Mouse (Mus musculus) v-Abl transformed pro-B cells (cell line): ENCODE measurements at regions not wholly inside any gene's neighbourhood (a gene's known extent, or its start where the extent isn't known, plus 50 kb on each side); places are given as distances from the start of the nearest gene placed in this dataset.

Source experiments
- in situ Hi-C, 2 experiments: fragments of 400-800 bp; cut with MboI; formaldehyde crosslinking; loops; one replicate each; pipeline ENCODE4 v1.15.1; 2025; ENCODE audit not compliant: unreplicated experiment in 2 of 2

DNA sequence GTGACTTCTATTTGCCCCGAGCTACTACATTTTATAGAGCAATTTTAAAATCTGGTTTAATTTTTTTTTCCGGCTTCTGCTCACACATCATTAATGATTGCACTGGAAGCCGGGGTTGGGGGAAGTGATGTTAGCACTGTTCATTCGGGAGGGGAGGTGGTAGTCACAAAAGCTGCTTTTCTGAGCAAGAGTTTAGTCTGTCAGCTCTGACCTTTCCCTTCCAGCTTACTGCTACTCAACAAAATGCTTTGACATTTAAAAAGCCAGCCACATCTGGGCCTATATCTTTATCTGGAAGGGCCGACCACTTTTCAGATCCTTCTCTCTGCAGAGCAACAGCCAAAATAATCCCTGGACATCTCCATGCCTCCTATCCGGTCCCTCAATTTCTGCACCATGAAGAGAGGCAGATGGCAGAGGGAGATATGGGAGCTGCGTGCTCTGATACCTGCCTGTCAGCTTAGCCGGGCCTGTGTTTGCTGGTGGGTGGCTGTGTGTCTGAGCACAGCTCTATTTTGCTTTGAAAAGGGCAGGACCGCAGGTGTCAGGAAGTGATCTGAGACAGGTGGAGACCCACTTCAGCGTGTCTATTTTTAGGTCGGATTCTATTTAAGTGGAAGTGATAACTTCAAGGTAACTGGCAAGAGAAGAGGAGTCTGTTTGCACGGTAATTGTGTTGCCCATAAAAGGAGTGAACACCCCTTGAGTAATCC lies 63.1 kb downstream of the Kcnf1 start:
- in situ Hi-C loops: no loop called here

DNA sequence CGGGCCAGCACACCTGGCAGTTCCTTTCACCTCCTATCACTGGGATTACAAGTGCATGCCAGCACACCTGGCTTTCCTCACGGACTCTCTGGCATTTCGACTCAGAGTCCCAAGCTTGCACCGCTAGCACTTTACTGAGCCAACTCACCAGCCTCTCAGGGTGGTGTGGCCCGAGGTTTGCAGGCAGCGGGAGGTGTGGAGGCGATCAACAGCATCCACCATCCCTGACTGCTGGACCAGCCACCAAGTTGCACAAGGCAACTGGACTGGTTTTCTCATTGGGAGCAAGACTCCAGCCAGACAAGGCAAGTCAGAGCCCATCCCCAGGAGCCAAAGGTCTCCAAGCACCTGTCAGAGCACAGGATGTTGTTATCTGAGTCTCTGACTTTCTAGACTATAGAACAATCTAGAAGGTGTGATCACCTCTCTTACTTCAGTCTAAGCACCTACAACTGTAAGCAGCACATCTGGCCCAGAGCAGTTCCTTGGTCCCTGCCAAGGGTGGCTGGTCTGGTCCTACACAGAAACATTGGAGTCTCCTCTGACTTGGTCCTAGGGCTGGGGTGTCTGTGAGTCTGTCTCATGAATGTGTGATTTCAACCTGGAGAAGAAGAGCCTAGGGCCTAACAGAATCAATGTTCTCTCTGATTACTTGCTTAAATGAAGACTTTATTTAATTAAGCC lies 63.8 kb downstream of the Kcnf1 start:
- in situ Hi-C loops: no loop called here

DNA sequence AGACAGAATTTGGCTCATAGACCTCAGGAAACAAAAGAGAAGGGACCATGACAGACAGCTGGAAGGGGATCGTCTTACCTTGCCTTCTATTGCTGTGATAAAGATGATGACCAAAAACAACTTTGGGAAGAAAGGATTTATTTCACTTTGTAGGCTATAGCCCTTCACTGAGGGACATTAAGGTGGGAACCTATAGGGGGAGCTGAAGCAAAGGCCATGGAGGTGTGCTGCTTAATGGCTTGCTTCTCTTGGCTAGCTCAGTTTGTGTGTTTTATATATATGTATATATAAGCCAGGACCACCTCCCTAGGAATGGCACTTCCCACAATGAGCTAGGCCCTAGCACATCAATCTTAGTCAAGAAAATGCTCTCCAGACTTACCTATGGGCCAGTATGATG lies 70.5 kb downstream of the Kcnf1 start:
- in situ Hi-C loops: no loop called here

DNA sequence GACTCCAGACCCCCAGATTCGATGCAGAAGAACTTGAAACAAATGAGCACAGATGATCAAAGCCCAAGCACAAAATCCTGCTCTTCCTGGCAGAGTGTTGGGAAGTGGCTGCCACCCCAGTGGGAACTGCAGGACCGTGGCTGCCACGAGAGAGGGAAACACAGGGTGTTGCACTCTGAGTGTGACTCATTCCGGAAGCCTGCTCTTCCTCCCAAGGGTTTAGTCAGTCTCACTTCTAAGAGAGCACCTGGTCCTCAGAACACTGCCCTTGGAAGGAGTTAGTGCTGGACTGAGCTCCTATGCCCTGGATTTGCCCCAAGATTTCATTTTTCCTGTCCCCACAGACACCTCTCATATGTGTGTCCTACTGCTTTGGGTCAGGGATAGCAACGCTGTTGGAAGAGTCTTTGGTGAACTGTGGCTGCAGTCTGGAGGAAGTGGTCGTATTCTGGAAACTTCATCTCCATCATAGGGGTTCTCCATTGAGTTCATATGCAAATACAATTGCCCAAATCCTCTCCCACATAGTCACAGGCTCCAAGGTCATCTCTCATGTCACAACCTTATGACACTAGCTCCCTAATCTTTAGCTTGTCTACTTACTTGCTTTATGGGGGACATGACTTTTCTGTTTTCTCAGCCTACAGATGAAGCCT lies 71.5 kb downstream of the Kcnf1 start:
- in situ Hi-C loops: no loop called here

DNA sequence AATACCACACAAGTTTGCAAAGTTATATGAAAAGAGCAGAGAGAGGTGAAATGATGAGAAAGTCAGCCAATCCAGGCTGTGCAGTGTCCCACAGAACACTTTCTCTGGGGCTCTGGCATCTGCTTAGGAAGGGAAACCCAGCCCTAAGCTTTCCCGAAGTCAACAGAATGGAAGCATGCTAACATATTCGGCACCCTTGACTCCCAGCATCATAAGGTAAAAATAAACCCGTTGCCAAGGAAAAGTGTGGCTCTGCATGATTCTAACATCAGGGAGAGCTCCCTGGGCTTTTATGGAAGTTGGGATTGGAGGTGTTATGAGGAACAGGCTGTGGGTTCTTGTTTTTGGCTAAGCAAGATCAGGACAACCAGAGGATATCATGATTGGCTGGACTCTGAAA lies 74.8 kb downstream of the Kcnf1 start:
- in situ Hi-C loops: loop anchor here in 1 of 2 experiments (5.0 kb wide), 1 partner anchor 40 kb away; no protein-coding TSS in a partner anchor

DNA sequence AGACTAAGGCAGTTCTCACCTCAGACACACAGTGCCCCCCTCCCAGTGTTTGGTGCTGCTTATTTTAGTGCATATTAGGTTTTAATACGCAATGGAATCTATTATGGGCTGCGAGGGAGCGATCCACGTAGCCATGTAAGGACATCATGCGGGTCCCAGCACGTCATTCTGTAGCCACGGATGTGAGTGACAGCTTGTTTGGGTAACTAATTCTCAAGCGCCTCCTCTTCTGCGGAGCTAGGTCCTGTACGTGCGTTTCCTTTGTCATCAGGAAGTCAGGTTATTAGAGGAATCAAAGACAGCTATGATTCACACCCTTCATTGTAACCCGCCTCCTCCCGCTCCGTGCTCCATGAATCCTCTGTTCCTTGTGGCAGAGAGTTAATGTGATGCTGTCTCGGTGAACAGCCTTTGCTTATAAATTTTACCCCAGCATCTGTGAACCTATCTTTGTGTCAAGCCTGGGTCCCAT lies 78.9 kb downstream of the Kcnf1 start:
- in situ Hi-C loops: loop anchor here in 1 of 2 experiments (5.0 kb wide), 2 partner anchors 66 to 139 kb away; no protein-coding TSS in a partner anchor

DNA sequence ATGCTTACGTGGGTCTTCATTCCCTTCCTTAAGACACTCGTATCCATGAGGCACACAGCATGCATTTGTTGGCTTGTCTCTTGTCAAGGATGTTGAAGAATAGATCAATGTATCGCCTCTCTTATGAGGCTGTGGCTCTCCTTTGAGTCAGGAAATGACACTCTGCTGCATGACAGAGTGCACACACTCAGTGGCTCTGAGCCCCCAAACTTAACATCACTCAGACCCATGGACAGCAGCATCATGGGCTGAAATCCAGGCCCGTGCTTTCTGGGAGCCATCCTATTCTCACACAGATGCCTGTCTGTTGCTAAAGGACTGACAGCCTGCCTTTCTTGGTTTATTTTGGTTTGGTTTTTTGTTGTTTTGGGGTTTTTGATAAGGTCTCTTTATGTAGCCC lies 81.9 kb downstream of the Kcnf1 start:
- in situ Hi-C loops: loop anchor here in 1 of 2 experiments (5.0 kb wide), 2 partner anchors 62 to 143 kb away; no protein-coding TSS in a partner anchor

DNA sequence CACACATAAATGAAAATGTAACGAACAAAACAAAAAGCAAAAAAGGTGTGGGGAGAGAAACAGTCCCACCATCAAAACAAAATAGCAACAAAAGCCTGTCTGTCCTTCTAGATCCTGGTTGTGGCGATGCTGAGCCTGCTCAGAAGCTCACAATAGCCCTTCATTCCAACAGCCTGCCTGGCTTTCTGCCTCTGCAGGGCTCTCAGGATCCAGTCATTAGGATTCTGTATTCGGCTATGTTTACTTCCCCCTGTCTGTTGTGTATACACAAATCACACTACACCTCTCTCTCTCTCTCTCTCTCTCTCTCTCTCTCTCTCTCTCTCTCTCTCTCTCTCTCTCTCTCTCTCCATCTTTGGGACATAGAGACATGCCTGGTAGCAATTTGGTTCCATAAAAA lies 82.2 kb upstream of the 2410004P03Rik start:
- in situ Hi-C loops: no loop called here

DNA sequence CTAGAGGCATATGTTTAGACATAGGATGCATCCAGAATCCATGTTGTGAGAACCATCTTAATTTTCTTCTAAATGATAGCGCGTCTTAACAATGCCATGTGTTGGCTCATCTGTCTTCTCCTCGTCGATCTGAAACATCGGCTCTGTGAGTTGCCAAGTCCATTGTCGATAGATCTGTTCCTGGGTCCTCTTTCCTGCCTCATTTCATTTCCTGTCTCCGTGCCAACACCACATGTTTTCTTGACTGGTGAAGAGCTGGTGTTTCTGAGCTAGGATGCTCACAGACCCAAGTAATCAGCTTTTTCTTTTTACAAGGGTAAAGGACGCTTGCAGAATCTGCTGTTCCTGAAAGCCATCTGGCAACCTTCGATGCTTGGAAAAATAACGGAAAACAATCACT lies 79.5 kb upstream of the 2410004P03Rik start:
- in situ Hi-C loops: no loop called here

DNA sequence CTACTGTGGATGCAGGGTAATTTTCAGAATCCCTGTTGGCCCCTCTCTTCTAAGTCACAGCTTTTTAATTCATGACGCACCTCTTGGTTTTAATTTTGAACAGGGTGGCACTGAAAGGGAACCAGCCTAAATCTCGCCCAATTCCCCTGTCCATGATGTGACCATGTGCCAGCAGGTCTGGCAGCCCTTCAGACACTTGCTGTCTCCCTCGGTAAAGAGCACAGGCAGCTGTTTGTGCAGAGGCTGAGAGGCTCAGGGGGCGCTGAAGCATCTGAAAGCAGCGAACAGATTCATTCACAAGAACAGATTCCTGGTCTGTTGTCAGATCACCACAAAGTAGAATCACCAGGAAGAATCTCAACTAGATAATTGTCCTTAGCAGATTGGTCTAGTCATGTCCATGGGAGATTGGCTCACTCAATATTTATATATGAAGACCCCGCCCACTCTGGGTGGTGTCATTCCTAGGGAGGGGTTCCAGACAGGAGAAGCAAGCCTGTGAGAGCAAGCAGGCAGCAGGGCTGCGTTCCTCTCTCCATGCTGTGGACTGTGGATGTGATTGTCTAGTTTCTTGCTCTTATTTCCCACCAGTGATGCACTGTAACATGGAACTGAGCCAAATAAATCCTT lies 78.3 kb upstream of the 2410004P03Rik start:
- in situ Hi-C loops: no loop called here

DNA sequence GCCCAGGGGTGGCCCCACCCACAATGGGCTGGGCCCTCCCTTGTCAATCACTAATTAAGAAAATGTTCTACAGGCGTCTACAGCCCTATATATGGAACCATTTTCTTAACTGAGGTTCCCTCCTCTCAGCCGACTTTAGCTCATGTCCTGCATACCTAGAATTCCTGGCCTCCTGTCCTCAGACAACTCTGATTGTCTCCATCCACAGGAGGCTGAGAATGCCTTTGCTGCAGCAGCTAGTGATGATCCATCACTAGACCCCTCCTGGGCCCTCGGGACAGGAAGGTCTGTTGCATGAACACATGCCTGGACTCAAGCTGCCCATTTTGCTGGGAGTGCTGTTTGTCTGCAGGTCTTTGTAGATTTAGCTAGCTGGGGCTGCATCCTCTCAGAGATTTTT lies 75.9 kb upstream of the 2410004P03Rik start:
- in situ Hi-C loops: no loop called here

DNA sequence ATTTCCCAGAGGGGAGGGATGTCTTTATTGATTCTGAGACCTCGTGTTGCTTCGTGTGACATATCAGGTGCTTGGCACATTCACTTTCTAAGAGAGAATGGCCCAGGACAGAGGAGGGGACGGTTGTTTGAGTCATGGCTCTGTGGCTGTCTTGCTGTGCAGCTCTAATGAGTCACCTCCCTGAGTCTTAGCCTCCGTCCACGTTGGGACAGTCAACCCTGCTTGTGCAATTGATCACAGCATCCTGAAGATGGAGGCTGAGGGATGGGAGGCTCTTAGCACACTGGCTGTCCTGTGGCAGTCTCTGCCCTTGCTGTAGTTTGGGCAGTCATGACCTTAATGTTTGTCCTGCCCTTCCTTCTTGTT lies 73.7 kb upstream of the 2410004P03Rik start:
- in situ Hi-C loops: no loop called here

DNA sequence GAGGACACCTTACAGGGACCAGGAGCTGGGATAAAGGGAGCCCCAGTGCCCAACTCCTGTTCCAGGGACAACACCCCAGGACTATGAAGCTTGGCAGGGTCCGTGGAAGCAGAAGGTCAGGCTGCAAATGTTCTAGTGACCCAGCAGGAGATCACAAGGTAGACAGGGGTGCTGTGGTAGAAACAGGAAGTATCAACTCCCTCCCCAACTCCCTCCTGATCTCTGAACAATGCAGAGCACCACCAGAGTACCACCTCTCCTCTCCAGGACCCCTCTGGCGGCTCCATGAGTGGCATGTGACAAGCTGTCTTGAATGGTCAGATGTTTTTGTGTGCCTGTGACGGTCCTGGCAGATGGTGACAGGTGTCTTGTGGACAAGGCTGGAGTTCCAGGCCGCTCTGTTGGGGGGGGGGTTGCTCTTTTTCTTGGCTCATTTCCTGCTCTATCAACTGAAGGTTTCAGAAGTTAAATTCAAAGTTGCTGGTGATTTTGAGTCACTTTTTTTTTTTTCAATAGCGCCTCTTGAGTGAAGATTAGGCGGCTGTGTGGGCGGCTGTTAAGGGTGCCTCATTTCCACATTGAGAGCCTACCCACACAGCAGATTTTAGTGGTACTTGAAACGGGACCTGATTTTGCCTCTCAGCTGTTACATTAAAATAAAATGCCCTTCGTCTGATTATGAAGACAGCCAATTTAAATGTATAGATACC lies 73.1 kb upstream of the 2410004P03Rik start:
- in situ Hi-C loops: loop anchor here in 1 of 2 experiments (5.0 kb wide), 1 partner anchor 37 kb away; no protein-coding TSS in a partner anchor

DNA sequence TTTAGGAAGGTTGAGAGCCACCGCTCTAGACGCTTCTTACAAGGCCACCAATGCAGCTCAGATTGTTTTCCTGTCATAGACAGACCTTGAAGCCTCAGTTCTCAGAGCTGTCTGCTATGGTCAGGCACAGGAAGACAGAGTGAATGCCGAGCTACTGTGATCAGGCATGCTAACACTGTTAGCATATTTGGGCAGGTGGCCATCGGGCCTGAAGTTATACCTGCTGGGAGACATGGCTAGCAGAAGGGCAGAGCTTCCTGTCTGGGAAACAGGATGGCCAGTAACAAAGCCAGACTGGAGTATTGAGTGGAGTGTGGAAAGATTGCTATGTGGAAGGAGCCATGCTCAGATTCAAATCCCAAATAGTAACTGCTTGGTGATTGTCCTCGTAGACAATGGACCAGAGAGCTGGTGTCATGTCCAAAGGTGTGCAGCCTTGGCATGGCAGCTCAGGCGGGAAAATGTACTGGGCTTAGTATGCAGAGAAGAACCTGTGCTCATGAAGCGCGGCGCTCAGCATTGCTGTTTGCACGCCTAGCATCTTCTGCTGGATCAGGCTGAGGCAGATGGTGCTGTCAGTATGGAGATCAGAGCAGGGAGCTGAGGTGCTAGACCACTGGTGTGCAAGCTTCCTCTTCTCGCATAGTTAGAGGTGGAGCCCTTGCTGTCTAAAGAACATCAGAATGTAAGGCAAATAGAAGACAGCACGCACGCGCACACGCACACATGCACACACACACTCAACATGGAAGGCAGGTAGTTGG lies 60.3 kb upstream of the 2410004P03Rik start:
- in situ Hi-C loops: no loop called here

DNA sequence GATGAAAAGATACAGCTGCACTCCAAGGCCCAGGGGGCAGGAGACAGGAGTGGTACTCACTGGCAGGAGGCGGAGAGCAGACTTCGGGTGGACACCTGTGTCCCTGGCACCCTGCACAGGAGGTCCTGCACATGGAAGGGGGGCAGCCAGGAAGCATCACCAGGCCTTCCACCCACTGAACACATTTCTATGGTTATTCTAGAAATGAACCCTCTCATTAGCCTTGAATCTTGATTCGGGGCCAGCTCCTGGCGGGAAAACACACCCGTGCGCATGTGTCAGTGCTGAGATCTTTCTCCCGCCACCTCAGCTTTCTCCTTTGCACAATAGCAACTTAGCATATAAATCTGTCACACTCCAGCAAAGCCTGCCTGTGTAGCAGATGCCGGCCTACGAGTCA lies 58.3 kb upstream of the 2410004P03Rik start:
- in situ Hi-C loops: no loop called here

DNA sequence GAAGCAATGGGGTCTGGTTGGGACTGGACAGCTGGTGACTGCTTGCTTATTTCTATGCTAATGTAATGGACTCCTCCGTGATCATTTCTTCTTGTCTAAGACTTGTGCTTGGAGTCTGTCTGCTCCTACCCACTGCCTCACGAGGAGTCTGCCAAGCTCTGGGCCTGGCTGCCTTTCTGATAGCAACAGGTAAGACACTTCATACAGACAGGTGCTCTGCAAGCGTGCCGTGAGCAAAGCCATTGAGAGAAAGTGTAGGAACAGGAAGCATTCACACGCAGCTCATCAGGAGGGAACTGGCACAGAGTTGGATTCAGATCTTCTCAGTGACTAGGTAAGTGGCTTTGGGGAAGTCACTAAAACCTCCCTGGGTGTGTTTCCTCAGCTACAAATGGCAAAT lies 57.6 kb upstream of the 2410004P03Rik start:
- in situ Hi-C loops: no loop called here

DNA sequence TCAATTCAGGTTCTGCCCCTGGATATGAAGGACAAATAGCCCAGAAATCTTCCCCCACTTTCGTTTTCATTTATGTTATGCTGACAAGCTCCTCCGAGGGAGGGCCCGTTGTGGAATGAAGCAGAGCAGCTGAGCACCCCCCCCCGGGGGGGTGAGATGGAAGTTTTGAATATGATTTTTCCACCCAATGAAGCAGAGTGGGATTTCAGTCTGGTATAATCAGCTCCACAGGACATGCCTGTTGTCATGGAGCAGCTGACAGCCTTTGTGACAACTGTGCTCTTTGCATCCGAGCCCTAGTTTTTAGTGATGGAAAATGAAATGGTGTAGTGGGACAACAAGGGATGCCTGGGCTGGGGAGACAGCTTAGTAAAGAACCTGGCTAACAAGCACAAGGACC lies 52.4 kb upstream of the 2410004P03Rik start:
- in situ Hi-C loops: no loop called here
